Comparison of ENCODE assay signal across 9 mouse cellular contexts in the genomic region with DNA sequence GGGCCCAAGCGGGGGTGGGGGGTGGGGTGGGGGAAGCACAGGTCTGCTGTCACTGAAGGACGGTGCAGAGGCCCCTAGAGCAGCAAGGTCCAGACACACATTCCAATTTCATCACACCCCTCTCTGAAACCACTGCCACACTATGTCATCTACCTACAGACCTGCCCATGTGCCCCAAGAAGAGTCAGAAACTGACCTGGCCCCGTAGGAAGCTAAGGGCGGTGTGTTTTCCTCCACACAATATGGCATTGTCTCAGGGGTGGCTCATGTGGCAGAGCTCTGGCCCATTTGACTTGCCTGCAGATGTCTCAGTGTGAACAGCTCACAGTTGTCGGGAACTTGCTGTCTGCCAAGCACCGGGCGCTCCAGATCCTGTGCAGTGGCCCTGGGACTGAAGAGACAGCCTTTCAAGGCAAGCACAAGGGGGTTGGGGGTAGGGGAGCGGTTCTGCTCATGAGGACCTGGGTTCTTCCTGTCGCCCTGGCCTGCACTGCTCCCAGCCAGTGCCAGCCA. TPM values are rescaled to one million over a fixed set of nuclear protein-coding genes. Genes with fewer than 3 reads are reported as not detected.
DNase-seq lines count a peak whose midpoint lies in the region; ATAC-seq and TF ChIP-seq lines count a peak whose summit lies in the region.
"Had no signal": no experiment of that assay in that cellular context is flagged by ENCODE, and none has a peak within 500 bp of the region (broad histone marks: within the 10 kb centered on the region; RNA-seq: fewer than 3 reads in every experiment).

No protein-coding gene starts in this region.

- peak; percentile 75 for ATAC-seq in hindbrain, embryonic 16.5 days
- peak; percentile 40; the same call in 1 of the 2 replicates for ATAC-seq in stomach, embryonic 14.5 days (ENCODE audit: insufficient number of reproducible peaks, insufficient read depth, low FRiP score, low read depth)

- peak; percentile 94 for DNase-seq in heart, adult 11 months
- no peak for DNase-seq in heart, adult 9 months (ENCODE audit: low spot score in 2 of 2)
- DNase-seq in left cerebral cortex, postnatal 36 days (ENCODE audit: low spot score in 2 of 2) = peak; percentile 42 to 44
- DNase-seq in thymus, adult 18-20 months = no peak

- no peak overlapping the region for H3K4me2 ChIP-seq in hindbrain, embryonic 16.5 days (ENCODE audit: low read length)
- no peak overlapping the region for H3K4me2 ChIP-seq in stomach, embryonic 14.5 days (replicated peaks; ENCODE audit: low read depth, low read length)

- peak overlapping the region; percentile 60 for H3K4me3 ChIP-seq in E14TG2a.4 (replicated peaks; ENCODE audit: low read length)
- H3K4me3 ChIP-seq in brown adipose tissue, adult 24 weeks (ENCODE audit: insufficient read depth, low read depth, low read length) = no peak overlapping the region
- H3K4me3 ChIP-seq in hindbrain, embryonic 16.5 days (ENCODE audit: low read length) = no peak overlapping the region
- H3K4me3 ChIP-seq in stomach, embryonic 14.5 days (ENCODE audit: low read depth, low read length) = no peak overlapping the region

- H3K27me3 ChIP-seq in E14TG2a.4 (ENCODE audit: insufficient read depth, low read length) = no peaks in the 10 kb centered on the region
- H3K27me3 ChIP-seq in hindbrain, embryonic 16.5 days (replicated peaks; ENCODE audit: control insufficient read depth, insufficient read depth, low read length) = no peaks in the 10 kb centered on the region
- H3K27me3 ChIP-seq in stomach, embryonic 14.5 days (ENCODE audit: control insufficient read depth, insufficient read depth, low read length) = no peaks in the 10 kb centered on the region
- H3K27me3 ChIP-seq: Patski had no signal

- TF ChIP-seq CTCF in E14TG2a.4 (conservative IDR thresholded peaks at IDR 0.05; ENCODE audit: low read length) = no peak

- H3K36me3 ChIP-seq in E14TG2a.4 (ENCODE audit: insufficient read depth, low read length) = peaks cover 26% of the 10 kb centered on the region
- no peaks in the 10 kb centered on the region for H3K36me3 ChIP-seq in hindbrain, embryonic 16.5 days (ENCODE audit: control insufficient read depth, insufficient read depth, low read length)
- H3K36me3 ChIP-seq in stomach, embryonic 14.5 days (ENCODE audit: control insufficient read depth, insufficient read depth, low read length) = peaks cover 13% of the 10 kb centered on the region

- no peaks in the 10 kb centered on the region for H3K9me3 ChIP-seq in E14TG2a.4 (ENCODE audit: low read length)
- no peaks in the 10 kb centered on the region for H3K9me3 ChIP-seq in hindbrain, embryonic 16.5 days (ENCODE audit: control insufficient read depth, low read length)
- no peaks in the 10 kb centered on the region for H3K9me3 ChIP-seq in stomach, embryonic 14.5 days (ENCODE audit: control insufficient read depth, low read depth, low read length)

- no peak overlapping the region for H3K9ac ChIP-seq in hindbrain, embryonic 16.5 days (ENCODE audit: low read depth, low read length)
- no peak overlapping the region for H3K9ac ChIP-seq in stomach, embryonic 14.5 days (replicated peaks; ENCODE audit: low read depth, low read length)

- WGBS in hindbrain, embryonic 16.5 days = 33% methylated on average over 9 of the region's 9 CpGs
- WGBS in stomach, embryonic 14.5 days = 37% methylated on average over 9 of the region's 9 CpGs

- peaks cover 73% of the 10 kb centered on the region for H3K4me1 ChIP-seq in E14TG2a.4 (replicated peaks; ENCODE audit: low read depth, low read length)
- peaks cover 17% of the 10 kb centered on the region for H3K4me1 ChIP-seq in brown adipose tissue, adult 24 weeks (ENCODE audit: control insufficient read depth, insufficient read depth, insufficient read length, low read length)
- peaks cover 13% of the 10 kb centered on the region for H3K4me1 ChIP-seq in hindbrain, embryonic 16.5 days (ENCODE audit: control insufficient read depth, insufficient read depth, low read depth, low read length)
- H3K4me1 ChIP-seq in stomach, embryonic 14.5 days (ENCODE audit: control insufficient read depth, insufficient read depth, low read length) = peaks cover 25% of the 10 kb centered on the region

- peak overlapping the region; percentile 55 for H3K27ac ChIP-seq in brown adipose tissue, adult 24 weeks (replicated peaks; ENCODE audit: low read depth, low read length)
- peak overlapping the region; percentile 70 for H3K27ac ChIP-seq in hindbrain, embryonic 16.5 days (ENCODE audit: low read depth, low read length)
- peak overlapping the region; percentile 88; the same call in 1 of the 2 replicates for H3K27ac ChIP-seq in stomach, embryonic 14.5 days (ENCODE audit: low read length)

- intact Hi-C loops in left cerebral cortex, postnatal 36 days (cut with DNase I) = no loop called here

RNA-seq across cellular contexts. Expression of gene Errfi1, which starts 18.5 kb away (rescaled TPM):
- 14.8 and 32.1 TPM in 2 replicates for polyA plus RNA-seq in brown adipose tissue, adult 24 weeks (2012; ENCODE audit: insufficient read depth, insufficient read length, missing spikeins)
- polyA plus RNA-seq in hindbrain, embryonic 16.5 days (2015; fragmentation: Nextera tagmentation; extraction: Ambion mirVana) = 27.2 and 32.1 TPM in 2 replicates
- total RNA-seq in left cerebral cortex, postnatal 36 days (2021) = 10 to 100 TPM; 27.4 TPM
- 36.4 and 37.3 TPM in 2 replicates for polyA plus RNA-seq in stomach, embryonic 14.5 days (2014; fragmentation: Nextera tagmentation; extraction: Ambion mirVana)

RNA-seq across cellular contexts. Expression of gene Park7, which starts 42.0 kb away (rescaled TPM):
- polyA plus RNA-seq in brown adipose tissue, adult 24 weeks (2012; ENCODE audit: insufficient read depth, insufficient read length, missing spikeins) = 176 and 208 TPM in 2 replicates
- polyA plus RNA-seq in hindbrain, embryonic 16.5 days (2015; fragmentation: Nextera tagmentation; extraction: Ambion mirVana) = 390 and 413 TPM in 2 replicates
- total RNA-seq in left cerebral cortex, postnatal 36 days (2021) = 100 to 1,000 TPM; 184 to 211 TPM
- 439 and 440 TPM in 2 replicates for polyA plus RNA-seq in stomach, embryonic 14.5 days (2014; fragmentation: Nextera tagmentation; extraction: Ambion mirVana)

RNA-seq across cellular contexts. Expression of gene Tnfrsf9, which starts 42.2 kb away (rescaled TPM):
- polyA plus RNA-seq in brown adipose tissue, adult 24 weeks (2012; ENCODE audit: insufficient read depth, insufficient read length, missing spikeins) = not detected in 2 replicates
- polyA plus RNA-seq in hindbrain, embryonic 16.5 days (2015; fragmentation: Nextera tagmentation; extraction: Ambion mirVana) = 0.36 and 0.40 TPM in 2 replicates
- total RNA-seq in left cerebral cortex, postnatal 36 days (2021) = under 1 TPM; 0.37 to 0.59 TPM
- polyA plus RNA-seq in stomach, embryonic 14.5 days (2014; fragmentation: Nextera tagmentation; extraction: Ambion mirVana) = 0.80 and 0.97 TPM in 2 replicates

Comparison
In these comparisons a context has a peak if more than half of its experiments do, and no peak if none do; other contexts are left out.
1. DNase-seq: peak in heart, adult 11 months (single experiment) and left cerebral cortex, postnatal 36 days (2 of 2); none in heart, adult 9 months (0 of 2) and thymus, adult 18-20 months (0 of 2).
2. Peak in every context shown above with its lines, with median percentiles within 50 percentile points of each other: H3K27ac ChIP-seq.